Mouse (Mus musculus) adrenal gland, adult (tissue): ENCODE measurements around the gene Frmd4a.
"Not testable (repeated sequence)": the region's sequence is repeated elsewhere in the genome, so short reads cannot be mapped to it uniquely, and the experiment has no call there.

ENCODE experiments used
- DNase-seq, 2 experiments: peaks; one replicate each; pipeline ENCODE4 v3.0.0; 2022 to 2023; ENCODE audit warnings: low spot score in 1 of 2; ENCODE audit not compliant: inconsistent age in 2 of 2

Gene Frmd4a

GRCm38 (mm10) chr2:4194324-4195014 is 177.0 kb downstream of the Frmd4a start:
- no peak for DNase-seq

GRCm38 (mm10) chr2:4196041-4196440 is 178.5 kb downstream of the Frmd4a start:
- DNase-seq: no peak

GRCm38 (mm10) chr2:4209234-4209633 is 191.7 kb downstream of the Frmd4a start:
- no peak for DNase-seq

GRCm38 (mm10) chr2:4222497-4222828 is 204.9 kb downstream of the Frmd4a start:
- no peak for DNase-seq

- DNase-seq: peak in 1 of 2 experiments; percentile 13
These were observed 205.8 kb downstream of the Frmd4a start for GRCm38 (mm10) chr2:4223316-4223715.

GRCm38 (mm10) chr2:4226941-4227558 is 209.5 kb downstream of the Frmd4a start:
- DNase-seq: no peak

- DNase-seq: peak; percentile 12 to 32
These were observed 210.0 kb downstream of the Frmd4a start for GRCm38 (mm10) chr2:4227563-4227962.

- peak in 1 of 2 experiments; percentile 33 for DNase-seq
These were observed 211.0 kb downstream of the Frmd4a start for GRCm38 (mm10) chr2:4228510-4228909.

- no peak for DNase-seq
These were observed 214.8 kb downstream of the Frmd4a start for GRCm38 (mm10) chr2:4232335-4232734.

- DNase-seq: no peak
These were observed 215.3 kb downstream of the Frmd4a start for GRCm38 (mm10) chr2:4232761-4233322.

- DNase-seq: no peak
These were observed 220.2 kb downstream of the Frmd4a start for GRCm38 (mm10) chr2:4237686-4238085.

GRCm38 (mm10) chr2:4249723-4250122 is 232.2 kb downstream of the Frmd4a start:
- no peak for DNase-seq

GRCm38 (mm10) chr2:4252541-4253291 is 235.2 kb downstream of the Frmd4a start:
- peak; percentile 50 to 80 for DNase-seq

- peak; percentile 47 to 78 for DNase-seq
These were observed 235.8 kb downstream of the Frmd4a start for GRCm38 (mm10) chr2:4253348-4253747.

- DNase-seq: no peak
These were observed 236.6 kb downstream of the Frmd4a start for GRCm38 (mm10) chr2:4254083-4254482.

GRCm38 (mm10) chr2:4256242-4256641 is 238.7 kb downstream of the Frmd4a start:
- no peak for DNase-seq

GRCm38 (mm10) chr2:4257604-4258003 is 240.1 kb downstream of the Frmd4a start:
- peak in 1 of 2 experiments; percentile 65 for DNase-seq

GRCm38 (mm10) chr2:4258803-4259202 is 241.3 kb downstream of the Frmd4a start:
- DNase-seq: not testable (repeated sequence)

GRCm38 (mm10) chr2:4260324-4261058 is 243.0 kb downstream of the Frmd4a start:
- peak; percentile 65 to 83 for DNase-seq

GRCm38 (mm10) chr2:4262667-4263066 is 245.2 kb downstream of the Frmd4a start:
- DNase-seq: no peak

- DNase-seq: no peak
These were observed 249.9 kb downstream of the Frmd4a start for GRCm38 (mm10) chr2:4267377-4267776.
